Comparison of ENCODE assay signal across 27 mouse cellular contexts in the genomic region with DNA sequence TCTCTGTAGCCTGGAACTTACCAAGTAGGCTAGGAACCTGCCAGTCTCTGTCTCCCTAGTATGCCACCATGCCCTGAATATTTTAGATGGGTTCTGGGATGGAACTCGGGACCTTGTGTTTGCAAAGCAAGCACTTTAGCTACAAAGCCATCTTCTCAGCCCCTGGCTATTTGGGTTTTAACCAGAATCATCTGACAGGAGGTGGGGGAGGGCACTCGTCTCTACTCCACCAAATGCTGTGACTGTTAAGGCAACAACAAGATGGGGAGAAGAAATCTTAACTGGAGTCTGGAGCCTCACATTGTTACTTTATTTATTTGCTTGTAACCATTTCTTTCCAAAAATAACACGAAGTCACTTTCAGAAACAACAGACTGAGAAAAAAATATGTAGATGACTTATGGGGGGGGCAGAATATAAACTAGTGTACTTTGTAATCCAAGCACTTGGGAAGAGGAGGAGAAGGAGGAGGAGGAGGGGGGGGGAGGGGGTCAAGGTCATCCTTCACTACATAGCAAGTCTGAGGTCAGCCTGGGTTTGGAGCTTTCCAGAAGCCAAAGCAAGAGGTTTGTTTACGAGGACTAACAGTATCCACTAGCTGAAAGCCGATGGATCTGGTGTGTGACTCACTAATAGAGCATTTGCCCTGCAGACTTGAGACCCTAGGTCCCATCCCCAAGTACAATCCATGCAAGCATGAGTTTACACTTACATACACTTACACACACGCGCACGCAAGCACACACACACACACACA. TPM values are rescaled to one million over a fixed set of nuclear protein-coding genes. Genes with fewer than 3 reads are reported as not detected.
DNase-seq lines count a peak whose midpoint lies in the region; ATAC-seq and TF ChIP-seq lines count a peak whose summit lies in the region.
"Had no signal": no experiment of that assay in that cellular context is flagged by ENCODE, and none has a peak within 500 bp of the region (broad histone marks: within the 10 kb centered on the region; RNA-seq: fewer than 3 reads in every experiment).

No protein-coding gene starts in this region.

- no peak for TF ChIP-seq EP300 in lung, postnatal 0 days (IDR thresholded peaks at IDR 0.05)

- no peaks in the 10 kb centered on the region for H3K9me3 ChIP-seq in lung, postnatal 0 days (ENCODE audit: low read length)
- H3K9me3 ChIP-seq in forebrain, embryonic 10.5 days = no peaks in the 10 kb centered on the region
- H3K9me3 ChIP-seq: embryonic facial prominence, embryonic 12.5 days; forebrain, embryonic 15.5 days; hindbrain, embryonic 10.5 days; hindbrain, embryonic 15.5 days had no signal

- H3K9ac ChIP-seq in lung, postnatal 0 days (replicated peaks; ENCODE audit: low read depth) = no peak overlapping the region
- H3K9ac ChIP-seq: embryonic facial prominence, embryonic 12.5 days; forebrain, embryonic 15.5 days; hindbrain, embryonic 15.5 days had no signal

- H3K27ac ChIP-seq in kidney, adult 2 months (ENCODE audit: insufficient read depth, low read depth, low read length) = peak overlapping the region; percentile 41; the same call in 1 of the 2 replicates
- no peak overlapping the region for H3K27ac ChIP-seq in lung, postnatal 0 days (ENCODE audit: low read length)
- no peak overlapping the region for H3K27ac ChIP-seq in forebrain, embryonic 10.5 days
- H3K27ac ChIP-seq: embryonic facial prominence, embryonic 12.5 days; forebrain, embryonic 15.5 days; heart, adult 2 months; hindbrain, embryonic 10.5 days; hindbrain, embryonic 15.5 days; stomach, postnatal 0 days had no signal

- DNase-seq in kidney, adult 2 months = peak; percentile 49
- no peak for DNase-seq in kidney, adult 8-10 months
- DNase-seq in lung, postnatal 0 days (ENCODE audit: low spot score) = no peak
- no peak for DNase-seq in lung, postnatal 4 days
- DNase-seq in kidney, postnatal 10 days = peak; percentile 70
- peak; percentile 48 to 71 for DNase-seq in kidney, postnatal 4 days
- DNase-seq in forebrain, embryonic 10.5 days (ENCODE audit: extremely low spot score, low spot score) = no peak
- DNase-seq: adrenal gland, postnatal 36 days; cerebellum, adult 2 months; cerebellum, postnatal 14 days; gastrocnemius, postnatal 36 days; heart, adult 2 months; heart, postnatal 14 days; layer of hippocampus, adult 9-11 months; right cerebral cortex, postnatal 25 days; thymus, adult 18-20 months; thymus, postnatal 25 days had no signal

- no peak overlapping the region for H3K4me3 ChIP-seq in kidney, adult 2 months (ENCODE audit: insufficient read depth, low read depth, low read length)
- no peak overlapping the region for H3K4me3 ChIP-seq in lung, postnatal 0 days (ENCODE audit: low read depth, low read length)
- H3K4me3 ChIP-seq in forebrain, embryonic 10.5 days = no peak overlapping the region
- H3K4me3 ChIP-seq: embryonic facial prominence, embryonic 12.5 days; forebrain, embryonic 15.5 days; heart, adult 2 months; hindbrain, embryonic 10.5 days; hindbrain, embryonic 15.5 days had no signal

- no peaks in the 10 kb centered on the region for H3K36me3 ChIP-seq in kidney, adult 2 months (ENCODE audit: control insufficient read depth, insufficient read depth, low read length)
- no peaks in the 10 kb centered on the region for H3K36me3 ChIP-seq in lung, postnatal 0 days (ENCODE audit: insufficient read depth, low read length)
- H3K36me3 ChIP-seq in forebrain, embryonic 10.5 days (replicated peaks) = no peaks in the 10 kb centered on the region
- H3K36me3 ChIP-seq: embryonic facial prominence, embryonic 12.5 days; forebrain, embryonic 15.5 days; hindbrain, embryonic 10.5 days; hindbrain, embryonic 15.5 days had no signal

- H3K27me3 ChIP-seq in kidney, adult 2 months (replicated peaks; ENCODE audit: control insufficient read depth, insufficient read depth, low read length) = no peaks in the 10 kb centered on the region
- no peaks in the 10 kb centered on the region for H3K27me3 ChIP-seq in lung, postnatal 0 days (replicated peaks; ENCODE audit: insufficient read depth, low read length)
- H3K27me3 ChIP-seq in forebrain, embryonic 10.5 days (ENCODE audit: poor library complexity, severe bottlenecking) = no peaks in the 10 kb centered on the region
- H3K27me3 ChIP-seq: embryonic facial prominence, embryonic 12.5 days; forebrain, embryonic 15.5 days; hindbrain, embryonic 15.5 days had no signal

- TF ChIP-seq CTCF in kidney, adult 2 months (conservative IDR thresholded peaks at IDR 0.05; ENCODE audit: insufficient read depth, insufficient read length, low read depth, low read length) = no peak
- TF ChIP-seq CTCF in lung, postnatal 0 days (IDR thresholded peaks at IDR 0.05) = no peak

- 0 out of 2 replicates have a peak, but pooled peaks have one; percentile 6 for ATAC-seq in lung, postnatal 0 days
- ATAC-seq: forebrain, embryonic 15.5 days; midbrain, embryonic 16.5 days had no signal

- 54% methylated on average over 8 of the region's 8 CpGs for WGBS in kidney, adult 2 months
- WGBS in lung, postnatal 0 days = 57% methylated on average over 8 of the region's 8 CpGs
- WGBS in forebrain, embryonic 10.5 days = 74% methylated on average over 8 of the region's 8 CpGs

- no peak overlapping the region for H3K4me2 ChIP-seq in lung, postnatal 0 days (replicated peaks; ENCODE audit: low read depth, low read length)
- H3K4me2 ChIP-seq: embryonic facial prominence, embryonic 12.5 days; forebrain, embryonic 15.5 days; hindbrain, embryonic 15.5 days; midbrain, embryonic 11.5 days had no signal

- TF ChIP-seq POLR2A in kidney, adult 2 months (IDR thresholded peaks at IDR 0.05; ENCODE audit: low read depth, low read length) = no peak

- peaks cover 10% of the 10 kb centered on the region; the same call in 1 of the 2 replicates for H3K4me1 ChIP-seq in kidney, adult 2 months (ENCODE audit: control insufficient read depth, insufficient read depth, low read length)
- H3K4me1 ChIP-seq in lung, postnatal 0 days (ENCODE audit: insufficient read depth, low read depth, low read length) = peaks cover 9% of the 10 kb centered on the region; the same call in 1 of the 2 replicates
- H3K4me1 ChIP-seq in forebrain, embryonic 10.5 days = peaks cover 8% of the 10 kb centered on the region
- H3K4me1 ChIP-seq: forebrain, embryonic 15.5 days; hindbrain, embryonic 15.5 days had no signal

RNA-seq across cellular contexts. Expression of a gene that starts 16.0 kb away (rescaled TPM):
- polyA plus RNA-seq in kidney, adult 2 months (2012; rRNA removed) = 232 and 266 TPM in 2 replicates
- 121 and 127 TPM in 2 replicates for polyA plus RNA-seq in lung, postnatal 0 days (2015; fragmentation: Nextera tagmentation; extraction: Ambion mirVana)
- 6.7 TPM in 2 replicates for polyA plus RNA-seq in forebrain, embryonic 10.5 days (2016; fragmentation: Nextera tagmentation; extraction: Ambion mirVana)

RNA-seq across cellular contexts. Expression of a gene that starts 51.2 kb away (rescaled TPM):
- 1.4 and 2.0 TPM in 2 replicates for polyA plus RNA-seq in kidney, adult 2 months (2012; rRNA removed)
- polyA plus RNA-seq in lung, postnatal 0 days (2015; fragmentation: Nextera tagmentation; extraction: Ambion mirVana) = 0.14 TPM in 2 replicates
- polyA plus RNA-seq in forebrain, embryonic 10.5 days (2016; fragmentation: Nextera tagmentation; extraction: Ambion mirVana) = 0.16 and 0.17 TPM in 2 replicates
- polyA plus RNA-seq: limb, embryonic 11.5 days; liver, adult 2 months; liver, embryonic 16.5 days had no signal

Comparison
In these comparisons a context has a peak if more than half of its experiments do, and no peak if none do; other contexts are left out.
1. DNase-seq: peak in kidney, adult 2 months (single experiment), kidney, postnatal 10 days (single experiment) and kidney, postnatal 4 days (2 of 2); none in kidney, adult 8-10 months (0 of 2), lung, postnatal 0 days (single experiment), lung, postnatal 4 days (0 of 2) and forebrain, embryonic 10.5 days (single experiment).
2. RNA of a gene that starts 16.0 kb away (polyA plus RNA-seq): 232 to 266 TPM in kidney, adult 2 months and 121 to 127 TPM in lung, postnatal 0 days; 6.7 TPM in forebrain, embryonic 10.5 days; every median in the first group is over 10 times any median in the second.